Mouse (Mus musculus) liver, embryonic 14.5 days (tissue): ENCODE data around the gene Rbm18.

Experiments used
- CTCF ChIP-seq: IDR thresholded peaks from 2 replicates; pipeline ENCODE4 v1.5.1; 2016; ENCODE audit warnings: antibody characterized with exemption, low read depth, control low read depth
- EP300 ChIP-seq: IDR thresholded peaks from 2 replicates; pipeline ENCODE4 v1.6.1; 2016; ENCODE audit warnings: antibody characterized with exemption, low read depth

GRCm38 (mm10) chr2:36179487-36179886 is 42.9 kb upstream of the Rbm18 start:
- TF ChIP-seq EP300: no peak
- TF ChIP-seq CTCF: no peak
